Mouse (Mus musculus) layer of hippocampus, adult 9-10 months (tissue): Measurements from ENCODE around the gene Dqx1.

Experiments
- DNase-seq: peaks from one replicate; pipeline ENCODE4 v3.0.0; 2022; ENCODE audit warnings: low spot score

The Dqx1 gene

DNA sequence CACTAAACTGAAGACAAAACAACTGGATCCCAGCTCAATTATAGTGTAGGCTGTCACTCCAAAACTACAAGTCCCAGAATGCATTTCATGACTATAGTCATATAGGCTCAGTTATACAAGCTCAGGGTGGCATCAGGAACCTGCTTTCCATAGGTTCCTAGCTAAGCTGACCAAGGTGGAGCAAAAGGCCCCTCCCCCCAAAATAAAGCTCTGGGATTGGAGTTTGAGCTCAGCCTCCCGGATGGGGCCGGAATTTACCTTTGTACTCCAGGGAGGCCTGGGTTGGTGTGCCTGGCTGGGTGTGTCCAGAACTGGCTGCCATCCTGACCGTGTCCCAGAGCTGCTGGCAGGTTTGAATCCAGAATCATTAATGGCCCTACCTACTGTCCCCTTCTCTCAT lies at the start of gene Dqx1:
Gene Dqx1 (plus strand): TSS at position 55 of the 400 bp plus-strand sequence.
- DNase-seq = no peak

DNA sequence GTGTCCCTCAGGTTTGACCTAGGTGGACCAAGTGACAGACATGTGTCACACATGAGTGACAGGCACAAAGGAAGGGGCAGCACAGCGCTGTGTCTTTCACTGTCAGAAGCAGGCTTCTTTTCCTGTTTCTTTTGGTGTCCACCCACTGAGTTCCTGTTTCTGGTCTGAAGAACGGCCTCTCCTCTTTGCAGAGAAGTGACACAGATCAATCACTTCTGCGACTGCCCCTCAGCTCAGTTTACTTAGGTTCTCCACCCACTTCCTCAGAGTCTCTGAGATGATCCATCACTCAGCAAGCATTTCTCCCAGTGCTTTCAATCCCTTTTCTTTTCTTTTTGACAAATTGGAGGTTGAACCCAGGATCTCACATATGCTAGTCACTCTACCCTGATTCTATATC lies 49.0 kb upstream of the Dqx1 start:
- DNase-seq = no peak

DNA sequence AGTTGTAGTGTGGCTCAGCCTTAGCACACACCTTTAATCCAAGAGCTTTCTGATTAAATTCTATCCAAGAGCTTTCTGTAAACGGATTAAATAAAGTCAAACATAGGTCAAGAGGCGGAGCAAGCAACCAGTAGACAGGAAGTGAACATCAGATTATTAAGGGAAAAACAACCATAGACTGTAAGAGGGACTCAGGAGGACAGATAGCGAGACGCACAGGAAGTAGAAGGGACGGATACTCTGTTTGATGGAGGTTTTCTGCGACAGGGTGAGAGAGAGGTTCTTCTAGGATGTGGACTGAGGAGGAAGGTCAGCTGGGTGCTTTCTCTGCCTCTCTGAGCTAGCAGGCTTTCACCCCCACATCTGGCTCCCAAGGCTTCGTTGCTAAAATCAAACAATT lies 47.6 kb upstream of the Dqx1 start:
- DNase-seq = no peak

DNA sequence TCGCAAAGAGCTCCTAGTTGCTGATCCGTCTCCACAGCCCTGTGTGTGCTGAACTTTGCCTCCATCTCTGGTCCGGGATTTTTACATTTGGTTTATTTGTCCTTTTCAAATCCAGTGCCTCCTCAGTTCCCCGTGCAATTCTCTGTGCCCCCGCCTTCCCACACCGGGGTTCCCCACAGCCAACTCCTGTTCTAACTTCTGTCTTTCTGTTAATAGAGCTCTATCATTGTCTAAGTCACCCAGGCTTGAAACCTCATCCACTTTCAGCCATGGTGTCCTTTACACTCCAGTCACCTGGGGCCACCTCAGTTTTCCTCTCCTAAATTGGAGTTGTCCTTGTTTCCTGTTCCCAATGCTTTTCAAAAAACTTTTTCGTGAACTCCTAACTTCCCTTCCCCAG lies 46.4 kb upstream of the Dqx1 start:
- no peak for DNase-seq

DNA sequence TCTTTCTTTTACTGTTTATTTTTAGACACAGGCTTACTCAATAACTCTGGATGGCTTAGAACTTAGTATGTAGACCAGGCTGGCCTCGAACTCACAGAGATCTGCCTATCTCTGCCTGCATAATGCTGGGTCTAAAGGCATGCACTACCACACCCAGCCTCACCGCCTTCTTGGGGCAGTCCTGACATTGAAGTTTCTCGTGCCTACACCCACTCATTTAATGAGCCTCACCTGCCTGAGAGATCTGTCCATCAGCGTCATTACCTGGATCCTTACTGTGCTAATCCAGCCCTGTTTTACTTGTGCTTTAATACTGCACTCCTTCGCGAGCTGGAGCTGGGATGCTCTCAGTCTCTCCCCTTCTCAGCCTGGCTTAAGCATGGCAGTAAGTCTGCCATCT lies 45.9 kb upstream of the Dqx1 start:
- DNase-seq = no peak

DNA sequence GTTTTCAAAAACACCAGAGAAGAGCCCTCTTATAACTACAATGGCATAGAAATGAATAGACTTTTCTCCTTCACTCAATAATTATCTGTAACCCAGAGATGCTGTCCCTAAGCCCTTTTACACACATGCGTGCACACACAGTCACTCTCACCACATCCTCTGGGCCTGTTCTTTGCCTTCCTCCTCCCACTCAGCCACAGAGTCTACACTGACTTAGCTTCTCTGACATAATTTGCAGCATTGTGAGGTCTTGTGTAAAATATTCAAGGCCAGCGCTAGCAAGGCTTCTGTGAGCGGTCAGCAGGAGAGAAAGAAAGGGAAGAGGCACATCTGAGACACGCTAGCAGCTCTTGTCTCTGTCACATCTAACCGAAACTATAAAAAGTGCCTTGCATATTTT lies 44.2 kb upstream of the Dqx1 start:
- no peak for DNase-seq

DNA sequence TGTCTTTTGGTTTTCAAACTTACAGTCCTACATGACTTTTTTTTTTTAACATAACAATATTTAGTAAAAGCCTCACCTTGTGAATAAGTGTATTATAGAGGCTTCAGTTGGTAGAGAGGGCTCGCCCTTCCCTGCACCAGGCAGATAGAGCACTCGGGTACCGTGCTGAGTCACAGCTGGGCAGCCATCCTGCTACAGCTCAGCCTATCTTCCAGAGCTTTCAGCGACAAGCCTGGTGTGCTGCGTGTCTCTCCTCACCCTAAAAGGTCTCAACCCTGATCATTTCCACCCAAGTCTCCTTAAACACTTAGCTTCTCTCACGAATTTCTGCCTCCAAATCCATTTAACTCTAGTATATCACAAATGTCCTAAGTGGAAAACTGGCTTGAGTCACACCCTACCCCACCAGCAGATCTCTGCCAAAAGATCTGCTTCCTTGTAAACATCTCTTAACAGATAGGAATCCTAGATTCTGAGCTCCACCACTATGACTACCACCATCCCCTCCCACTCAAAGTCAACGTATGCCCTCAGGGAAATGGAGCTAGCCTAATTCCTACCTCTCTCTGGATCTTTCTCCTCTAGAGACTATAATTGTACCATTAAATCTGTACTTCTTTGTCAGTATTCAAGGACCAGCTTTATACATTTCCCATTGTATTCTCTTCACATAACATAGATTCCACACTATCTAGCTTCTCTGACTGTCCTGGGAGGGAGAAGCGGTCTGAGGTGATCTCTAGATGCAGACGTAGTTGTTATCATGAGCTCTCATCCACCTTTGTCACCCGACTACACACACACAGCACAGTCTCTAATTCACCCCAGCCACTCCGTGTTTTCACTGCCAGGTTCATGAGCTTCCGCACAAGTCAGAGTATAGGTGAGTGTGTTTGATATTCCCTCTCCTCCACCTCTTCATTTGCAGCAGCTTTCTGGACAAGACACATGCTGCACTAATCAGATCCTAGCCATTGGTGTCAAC lies 42.9 kb upstream of the Dqx1 start:
- no peak for DNase-seq

DNA sequence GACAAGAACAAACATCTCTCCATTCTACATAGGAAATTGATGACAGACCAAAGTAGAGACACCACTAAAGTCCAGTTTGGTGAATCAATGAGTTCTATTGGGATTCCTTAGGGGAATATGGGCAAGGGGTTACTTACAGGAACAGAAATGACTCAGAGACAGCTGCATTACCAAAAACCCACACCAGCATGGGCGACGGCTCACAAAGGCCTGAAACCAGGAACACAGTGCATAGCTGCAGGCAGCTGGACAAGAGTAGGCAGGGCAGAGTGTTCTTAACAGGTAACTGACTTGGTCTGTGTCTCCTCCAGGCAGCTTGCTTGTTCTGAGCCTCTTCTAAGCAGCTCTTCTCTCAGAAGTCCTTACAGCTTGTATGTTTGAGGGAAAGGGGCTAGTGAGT lies 41.9 kb upstream of the Dqx1 start:
- no peak for DNase-seq

DNA sequence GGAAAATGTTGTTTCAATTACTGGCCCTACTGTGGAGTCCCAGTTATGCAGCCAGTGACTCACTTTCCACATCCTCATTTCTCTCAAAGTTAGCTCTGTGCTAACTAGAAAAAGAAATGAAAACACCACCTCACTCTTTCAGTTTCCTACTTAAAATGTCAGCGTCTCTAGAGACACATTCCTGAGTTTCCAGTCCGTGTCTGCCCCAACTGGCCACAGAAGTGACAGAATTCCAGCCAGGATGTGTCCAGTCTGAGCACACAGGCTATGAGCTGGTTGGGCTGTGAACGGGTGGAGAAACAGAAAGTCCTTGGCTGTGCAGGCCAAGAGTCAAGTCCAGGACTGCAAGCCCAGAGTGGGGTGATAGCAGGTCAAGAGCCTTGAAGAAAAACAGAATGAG lies 40.5 kb upstream of the Dqx1 start:
- DNase-seq = no peak

DNA sequence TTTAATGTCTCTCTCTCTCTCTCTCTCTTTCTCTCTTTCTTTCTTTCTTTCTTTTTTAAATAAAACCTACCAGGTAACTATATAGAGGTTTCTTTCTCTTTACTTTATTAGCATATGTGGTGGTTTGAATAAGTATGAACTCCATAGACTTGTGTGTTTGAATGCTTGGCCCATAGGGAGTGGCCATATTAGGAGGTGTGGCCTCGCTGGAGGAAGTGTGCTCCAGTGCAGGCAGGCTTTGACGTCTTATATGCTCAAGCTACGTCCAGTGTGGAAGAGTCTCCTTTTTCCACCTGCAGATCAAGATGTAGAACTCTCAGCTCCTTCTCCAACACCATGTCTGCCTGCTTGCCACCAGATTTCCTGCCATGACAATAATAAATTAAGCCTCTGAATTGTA lies 38.6 kb upstream of the Dqx1 start:
- DNase-seq = no peak

DNA sequence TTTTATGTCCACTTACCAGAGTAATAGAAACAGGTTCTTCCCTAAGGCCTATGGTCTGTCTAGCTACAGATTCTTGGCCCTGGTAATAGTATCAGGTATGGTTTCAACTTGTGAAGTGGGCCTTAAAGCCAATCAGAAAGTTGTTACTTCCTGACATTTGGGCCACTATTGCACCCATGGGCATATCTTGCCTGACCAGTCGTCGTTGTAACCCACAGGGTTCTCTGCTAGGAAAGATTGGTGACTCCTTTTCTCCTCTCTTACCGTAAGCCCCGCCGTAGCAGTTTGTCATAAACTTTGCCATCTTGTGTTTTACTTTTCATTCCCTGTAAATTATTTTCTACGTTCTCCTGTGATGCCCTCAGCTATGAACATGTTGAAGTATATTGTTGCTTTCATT lies 37.5 kb upstream of the Dqx1 start:
- no peak for DNase-seq

DNA sequence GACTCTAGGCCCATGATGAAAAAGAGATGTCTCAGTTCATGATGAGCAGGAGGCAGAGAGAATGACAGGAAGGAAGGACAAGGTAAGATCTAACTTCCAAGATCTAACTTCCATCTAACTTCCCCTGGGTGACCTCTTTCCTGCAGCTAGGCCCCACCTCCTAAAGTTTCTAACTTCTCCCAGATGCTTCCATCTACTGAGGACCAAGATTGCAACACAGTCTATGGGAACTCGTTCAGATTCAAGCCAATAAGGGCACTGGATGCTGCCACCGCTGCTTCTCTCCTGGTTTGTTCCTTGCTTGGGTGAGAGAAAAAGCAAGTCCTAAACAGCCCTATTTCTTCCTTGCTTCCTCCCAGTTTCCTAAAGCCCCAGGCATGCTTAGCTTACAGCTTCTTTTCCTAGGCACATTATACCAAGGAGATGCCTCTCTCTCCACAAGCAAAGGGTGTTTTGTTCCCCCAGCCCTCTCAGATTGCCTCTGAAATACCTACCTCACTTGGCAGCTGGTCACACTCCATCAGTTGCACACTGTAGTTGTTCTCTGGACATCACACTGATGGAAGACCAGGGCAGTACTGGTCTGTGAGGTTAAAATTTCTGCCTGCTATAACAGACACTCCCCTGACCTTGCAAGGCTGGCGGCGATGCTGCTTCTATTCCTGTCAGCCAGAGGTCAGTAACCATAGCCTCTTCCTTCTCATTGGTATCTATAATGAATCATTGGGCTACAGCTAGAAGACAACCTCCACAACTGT lies 36.6 kb upstream of the Dqx1 start:
- no peak for DNase-seq

DNA sequence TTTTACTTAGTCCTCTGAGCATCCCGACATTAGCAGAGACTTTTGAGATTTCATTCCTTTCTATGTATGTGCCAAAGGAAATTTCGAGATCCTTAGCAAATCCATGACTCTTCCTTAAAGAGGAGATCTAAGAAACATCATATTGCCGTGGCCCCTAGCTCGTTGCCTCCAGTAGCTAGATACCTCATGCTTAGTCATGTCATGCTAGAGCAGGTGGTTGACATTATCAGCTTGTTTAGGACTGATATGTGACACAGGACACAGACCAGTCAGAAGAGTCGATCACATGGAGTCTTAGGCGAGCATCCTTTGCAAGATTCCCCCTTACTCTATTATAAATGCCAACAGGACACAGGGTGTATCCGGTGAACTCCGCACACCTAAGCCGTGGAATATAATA lies 34.6 kb upstream of the Dqx1 start:
- no peak for DNase-seq

DNA sequence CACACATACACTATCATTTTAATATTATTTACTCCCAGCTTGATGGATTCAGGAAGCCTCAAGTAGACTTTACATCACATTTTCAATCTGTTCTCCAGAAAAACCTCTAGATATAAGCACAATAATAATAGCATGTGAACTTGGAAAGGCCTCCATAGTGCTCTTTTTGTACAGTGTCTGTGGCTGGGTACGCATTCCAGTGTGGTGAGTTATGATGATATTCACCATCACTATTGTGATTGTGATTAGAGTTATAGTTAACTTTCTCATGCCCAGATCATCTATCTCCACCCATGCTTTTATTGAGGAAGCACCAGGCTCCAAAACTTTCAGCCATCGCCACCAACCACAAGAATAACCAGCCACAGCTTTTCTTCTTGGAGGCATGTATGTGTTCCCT lies 33.9 kb upstream of the Dqx1 start:
- DNase-seq = no peak

DNA sequence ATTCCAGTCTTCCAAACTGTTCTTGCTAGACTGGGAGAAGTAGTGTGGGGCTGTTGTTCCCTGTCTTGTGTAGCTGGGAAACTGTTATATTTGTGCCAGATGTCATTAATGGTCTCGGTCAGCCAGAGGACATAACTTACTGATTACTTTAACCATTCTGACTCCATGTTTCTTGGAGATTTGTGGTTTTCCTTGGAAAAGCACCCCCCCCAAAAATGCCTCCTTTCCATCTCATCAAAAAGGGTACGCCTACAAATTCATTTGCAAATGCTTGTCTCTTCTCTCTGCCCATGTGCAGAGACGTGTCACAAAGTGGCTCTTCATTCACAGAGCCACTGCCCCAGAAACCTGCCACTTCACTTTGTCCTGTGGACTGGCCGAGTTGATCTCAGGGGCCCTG lies 33.2 kb upstream of the Dqx1 start:
- DNase-seq = no peak

DNA sequence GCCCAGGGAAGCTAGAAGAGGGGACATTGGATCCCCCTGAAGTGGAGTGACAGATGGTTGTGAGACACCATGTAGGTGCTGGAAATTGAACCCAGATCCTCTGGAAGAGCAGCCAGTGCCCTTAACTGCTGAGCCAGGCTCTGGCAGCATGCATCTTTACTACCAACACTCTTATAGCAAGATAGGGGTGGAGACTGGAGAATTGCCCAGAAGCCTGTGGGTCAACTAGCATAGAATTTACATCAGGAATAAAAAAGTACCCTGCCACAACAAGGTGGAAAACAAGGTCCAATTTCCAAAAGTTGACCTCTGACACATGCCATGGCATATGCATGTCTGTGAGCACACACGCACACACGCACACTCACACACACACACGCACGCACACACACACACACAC lies 32.4 kb upstream of the Dqx1 start:
- no peak for DNase-seq

DNA sequence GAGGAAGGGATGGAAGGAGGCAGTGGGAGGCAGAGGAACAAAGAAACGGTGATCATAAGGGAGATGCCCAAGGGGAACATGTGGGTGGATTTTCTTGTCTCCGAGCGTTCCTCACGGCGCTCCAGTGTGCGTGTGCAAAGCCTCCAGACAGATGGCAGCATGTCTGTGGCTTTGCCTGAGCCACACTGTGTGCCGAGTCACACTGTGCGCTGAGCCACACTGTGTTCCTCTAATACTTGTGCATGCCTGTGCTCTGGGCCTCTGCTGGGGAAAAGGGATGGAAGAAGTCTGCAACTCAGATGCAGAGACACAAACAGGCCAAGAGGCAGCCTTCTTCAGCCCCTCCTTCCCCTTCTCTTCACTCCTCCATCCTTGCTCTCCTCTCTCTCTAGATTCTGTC lies 30.4 kb upstream of the Dqx1 start:
- DNase-seq = no peak

DNA sequence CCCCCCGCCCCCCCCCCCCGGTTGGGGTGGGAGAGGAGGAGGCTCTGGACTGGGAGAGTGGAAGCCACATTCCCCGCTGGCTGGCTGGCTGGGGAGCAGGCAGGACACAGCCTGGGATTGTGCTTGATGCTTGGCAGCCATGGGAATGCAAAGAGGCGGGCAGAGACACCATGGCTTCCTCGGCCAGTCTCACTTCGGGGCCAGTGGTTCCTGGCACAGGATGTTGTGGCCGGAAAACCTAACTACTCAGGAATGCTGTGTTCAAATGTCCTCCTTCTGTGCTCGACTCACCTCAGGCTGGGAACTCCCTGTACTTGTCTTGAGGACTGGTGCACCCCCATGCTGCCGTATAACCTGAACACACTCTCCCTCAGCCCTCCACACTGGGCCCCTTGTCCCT lies 29.9 kb upstream of the Dqx1 start:
- no peak for DNase-seq

DNA sequence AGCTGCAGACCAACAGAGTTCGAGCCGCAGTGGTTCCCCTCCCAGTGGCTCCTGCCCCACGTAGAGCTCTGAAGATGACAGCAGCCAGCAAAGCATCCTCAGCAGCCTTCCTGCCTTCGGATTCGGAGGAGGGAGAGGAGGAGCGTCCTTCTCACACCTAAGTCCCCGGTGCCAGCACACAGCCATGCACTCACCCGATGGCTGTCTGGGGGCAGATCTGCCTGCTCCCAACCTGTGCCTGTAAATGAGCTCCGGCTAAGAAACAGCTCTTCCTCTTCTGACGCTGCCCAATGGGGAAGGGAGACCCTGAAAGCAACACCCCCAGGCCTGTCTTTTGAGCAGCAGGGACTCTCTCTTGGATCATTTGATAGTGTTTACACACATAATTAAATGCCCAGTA lies 27.9 kb upstream of the Dqx1 start:
- no peak for DNase-seq

DNA sequence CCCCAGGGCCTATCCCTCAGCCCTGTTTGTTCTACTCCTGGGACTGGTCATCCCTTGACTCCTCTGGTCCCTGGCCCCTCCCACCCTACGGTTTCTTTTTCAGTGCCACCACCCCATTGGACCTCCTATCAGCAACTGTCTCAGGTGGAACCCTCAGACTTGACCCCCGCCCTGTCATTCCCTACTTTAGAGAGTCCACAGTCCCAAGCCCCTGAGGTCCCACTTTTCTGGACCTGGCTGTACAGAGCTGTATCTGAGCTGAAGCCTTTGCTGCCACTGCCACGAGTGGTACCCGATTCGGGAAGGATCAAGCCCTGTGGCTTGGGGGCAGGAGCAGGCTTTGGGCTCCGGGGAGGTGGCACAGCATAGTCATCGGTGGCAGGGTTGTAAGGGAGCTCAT lies 26.5 kb upstream of the Dqx1 start:
- DNase-seq = no peak

DNA sequence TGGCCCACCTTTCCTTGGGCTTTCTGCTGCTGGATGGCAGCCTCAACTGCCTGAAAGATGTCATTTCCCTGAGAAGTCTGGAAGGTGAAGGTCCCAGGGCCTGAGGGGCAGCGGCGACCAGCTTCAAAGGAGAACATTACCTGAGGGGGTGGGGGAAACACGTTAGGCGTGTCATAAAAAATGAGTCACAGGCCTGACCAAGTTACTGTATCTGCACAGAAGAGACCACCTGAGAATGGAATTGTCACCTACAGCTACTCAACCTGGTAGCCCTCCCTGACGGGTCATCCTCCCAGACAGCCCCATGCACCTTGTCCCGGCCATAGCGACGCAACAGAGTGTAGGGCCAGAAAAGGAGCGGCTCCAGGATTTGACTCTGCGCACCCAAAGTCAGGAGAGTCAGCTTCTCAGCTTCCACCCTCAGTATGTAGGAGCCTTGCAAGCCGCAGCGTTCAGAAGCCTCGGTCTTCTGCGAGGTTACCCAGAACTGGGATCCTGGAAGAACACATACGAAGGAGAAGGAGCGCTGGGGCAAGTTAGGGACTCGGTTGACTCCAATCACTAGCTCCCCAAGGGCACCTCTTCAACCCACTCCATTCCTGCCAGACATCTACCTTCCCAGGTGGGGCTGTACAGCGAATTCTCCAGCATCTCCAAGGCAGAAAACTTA lies 25.6 kb upstream of the Dqx1 start:
- no peak for DNase-seq

DNA sequence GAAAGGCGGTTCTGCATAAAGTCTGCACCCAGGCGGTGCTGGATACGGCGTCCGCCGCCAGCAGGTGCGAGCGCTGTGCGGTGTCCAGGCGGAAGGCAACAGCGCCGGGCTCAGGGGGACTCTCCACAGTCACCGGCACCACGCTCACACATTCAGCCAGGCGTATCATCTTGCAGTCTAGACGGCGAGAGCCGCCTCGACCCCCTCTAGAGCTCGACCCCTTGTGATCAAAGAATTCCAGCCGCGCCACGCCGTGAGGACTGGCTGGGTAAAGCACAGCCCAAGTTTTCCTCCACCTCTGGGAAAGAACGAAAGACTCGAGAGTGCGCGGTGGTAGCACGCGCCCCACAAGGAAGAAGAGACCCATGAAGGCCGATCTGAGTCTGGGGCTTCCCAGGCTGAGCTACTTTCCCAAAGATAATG lies 24.9 kb upstream of the Dqx1 start:
- DNase-seq = no peak
